Mouse (Mus musculus): ENCODE results near the gene Crot. TPM values are rescaled to one million over a fixed set of nuclear protein-coding genes. Genes with fewer than 3 reads are reported as not detected.
A peak's percentile ranks its signal among the peaks of the same experiment; 100 is the strongest.

Gene Crot
- total RNA-seq (2012; rRNA removed) = 12.4 and 13.4 TPM in 2 replicates
- total RNA-seq (2014; rRNA removed) = 18.2 and 22.4 TPM in 2 replicates
- polyA plus RNA-seq (2012; ENCODE audit: insufficient read length, low read depth) = 12.0 and 13.5 TPM in 2 replicates

- Histone ChIP-seq H3K27me3 (replicated peaks) (no peaks in the 10 kb centered on the region), H3K4me2 (ENCODE audit: insufficient read depth, low read depth, poor library complexity, severe bottlenecking) (peak within 1 kb of the TSS; percentile 93), H3K79me2 (replicated peaks; ENCODE audit: control insufficient read depth, extremely low read depth, insufficient read depth, poor library complexity, severe bottlenecking) (peaks cover 12% of the 10 kb centered on the region; the same call in 1 of the 2 replicates), H3K9me3 (replicated peaks; ENCODE audit: low read length) (no peaks in the 10 kb centered on the region), H3K4me3 (replicated peaks in 1 of 3; ENCODE audit: low read depth in 2 of 3, low read length in 2 of 3, poor library complexity in 1 of 3) (peak within 1 kb of the TSS; percentile 70 to 99 (median 81)), H3K4me1 (ENCODE audit: control insufficient read depth in 1 of 2, insufficient read depth in 2 of 2) (peaks cover 5 to 26% of the 10 kb centered on the region in 2 experiments; a peak in 3 of 4 replicates), H3K36me3 (replicated peaks in 1 of 2; ENCODE audit: control insufficient read depth in 1 of 2, insufficient read depth in 1 of 2, low read length in 1 of 2) (peaks cover 16 to 20% of the 10 kb centered on the region in 2 experiments), H3K9ac (ENCODE audit: insufficient read depth, low read depth) (peak within 1 kb of the TSS; percentile 77), H3K27ac (ENCODE audit: insufficient read depth, low read depth) (peak within 1 kb of the TSS; percentile 53; the same call in 1 of the 2 replicates)
- peak; percentile 82 for DNase-seq (ENCODE audit: extremely low read depth)
- TF ChIP-seq HCFC1 (IDR thresholded peaks at IDR 0.05; ENCODE audit: low read depth, low read length) (peak; percentile 28; the same call in 1 of the 2 replicates), ZNF384 (IDR thresholded peaks at IDR 0.05; ENCODE audit: low read depth, low read length) (no peak), ETS1 (conservative IDR thresholded peaks at IDR 0.05; ENCODE audit: low read depth, low read length) (no peak), ZC3H11A (IDR thresholded peaks at IDR 0.05; ENCODE audit: low read depth, low read length) (no peak), USF1 (IDR thresholded peaks at IDR 0.05; ENCODE audit: low read depth, low read length) (no peak), MXI1 (IDR thresholded peaks at IDR 0.05; ENCODE audit: low read depth, low read length) (peak; percentile 27; the same call in 1 of the 2 replicates), IRF4 (IDR thresholded peaks at IDR 0.05; ENCODE audit: low read depth, low read length) (no peak), KAT2A (IDR thresholded peaks at IDR 0.05; ENCODE audit: insufficient replicate concordance, low read length) (no peak), CHD2 (IDR thresholded peaks at IDR 0.05; ENCODE audit: low read length) (no peak), PAX5 (IDR thresholded peaks at IDR 0.05; ENCODE audit: low read length) (no peak), GABPA (IDR thresholded peaks at IDR 0.05; ENCODE audit: insufficient replicate concordance, low read depth, low read length) (no peak), MEF2A (IDR thresholded peaks at IDR 0.05; ENCODE audit: borderline replicate concordance, low read depth, low read length) (no peak), POLR2AphosphoS2 (IDR thresholded peaks at IDR 0.05; ENCODE audit: low read depth, low read length) (no peak), NELFE (IDR thresholded peaks at IDR 0.05; ENCODE audit: low read depth, low read length) (peak; percentile 90), ZMIZ1 (IDR thresholded peaks at IDR 0.05; ENCODE audit: low read depth, low read length) (no peak; the same call in 1 of the 2 replicates), MAZ (IDR thresholded peaks at IDR 0.05; ENCODE audit: low read depth, low read length) (no peak), JUN (IDR thresholded peaks at IDR 0.05; ENCODE audit: insufficient read depth, low read depth, low read length) (no peak), MYC (IDR thresholded peaks at IDR 0.05; ENCODE audit: low read depth, low read length) (no peak), ELF1 (IDR thresholded peaks at IDR 0.05; ENCODE audit: low read depth, low read length) (peak; percentile 60), MAFK (IDR thresholded peaks at IDR 0.05; ENCODE audit: insufficient replicate concordance, low read length) (no peak), NRF1 (IDR thresholded peaks at IDR 0.05; ENCODE audit: low read depth, low read length) (peak; percentile 15; the same call in 1 of the 2 replicates), RAD21 (IDR thresholded peaks at IDR 0.05; ENCODE audit: low read depth, low read length) (no peak; the same call in 1 of the 2 replicates), BHLHE40 (IDR thresholded peaks at IDR 0.05; ENCODE audit: low read depth, low read length) (no peak), TCF12 (IDR thresholded peaks at IDR 0.05; ENCODE audit: low read depth, low read length) (peak; percentile 80), UBTF (IDR thresholded peaks at IDR 0.05; ENCODE audit: low read depth, low read length) (no peak), POLR2A (IDR thresholded peaks at IDR 0.05; ENCODE audit: low read depth, low read length) (peak; percentile 86), CHD1 (IDR thresholded peaks at IDR 0.05; ENCODE audit: low read depth, low read length) (no peak), SMC3 (IDR thresholded peaks at IDR 0.05; ENCODE audit: low read depth, low read length) (no peak), SIN3A (IDR thresholded peaks at IDR 0.05; ENCODE audit: low read length) (no peak; the same call in 1 of the 2 replicates), USF2 (conservative IDR thresholded peaks at IDR 0.05; ENCODE audit: low read depth, low read length) (no peak), RCOR1 (conservative IDR thresholded peaks at IDR 0.05; ENCODE audit: low read depth, low read length) (no peak), E2F4 (IDR thresholded peaks at IDR 0.05; ENCODE audit: insufficient replicate concordance, low read depth, low read length) (no peak), TBP (conservative IDR thresholded peaks at IDR 0.05; ENCODE audit: low read depth, low read length) (0 out of 2 replicates have a peak, but pooled peaks have one; percentile 26), ZKSCAN1 (IDR thresholded peaks at IDR 0.05; ENCODE audit: borderline replicate concordance, low read depth, low read length) (no peak), CTCF (conservative IDR thresholded peaks at IDR 0.05 in 1 of 2, IDR thresholded peaks at IDR 0.05 in 1 of 2; ENCODE audit: low read depth in 2 of 2, low read length in 2 of 2) (peak in 1 of 2 experiments; percentile 26; a peak in 2 of 4 replicates), JUND (conservative IDR thresholded peaks at IDR 0.05; ENCODE audit: low read depth, low read length) (no peak), MAX (IDR thresholded peaks at IDR 0.05; ENCODE audit: low read length) (no peak), EP300 (IDR thresholded peaks at IDR 0.05; ENCODE audit: low read length) (no peak)
- in situ Hi-C loops (cut with MboI; ENCODE audit: low pct_ligation_motif_present, low pct_unique_long_range_greater_than_20kb, low sequenced_read_pairs) = no loop called here
- dilution Hi-C loops (cut with MboI; ENCODE audit: extremely low pct_ligation_motif_present, extremely low pct_unique_long_range_greater_than_20kb, low sequenced_read_pairs) = no loop called here
These were observed at the start of gene Crot for GRCm38 (mm10) chr5:8996686-8997512. Gene Crot, minus strand, starts transcription at chr5:8997324.
